Mouse (Mus musculus): ENCODE measurements around the gene Ralgps1.

- TF ChIP-seq CTCF (IDR thresholded peaks at IDR 0.05; ENCODE audit: insufficient read depth, low read depth, low read length) (no peak), POLR2A (IDR thresholded peaks at IDR 0.05; ENCODE audit: insufficient read depth, low read depth, low read length) (no peak)
These were observed 72.4 kb downstream of the Ralgps1 start for GRCm38 (mm10) chr2:33298928-33299327.
